Mouse (Mus musculus) neural tube, postnatal 0 days (tissue): ENCODE measurements around the gene Vps13d. TPM values are rescaled to one million over a fixed set of nuclear protein-coding genes. Genes with fewer than 3 reads are reported as not detected.

Source experiments
- polyA plus RNA-seq: library from polyadenylated mRNA; unstranded; fragments of >200 nt; fragmentation: Nextera tagmentation; extraction: Ambion mirVana; gene quantifications from 2 replicates; pipeline ENCODE4 v1.2.1, GENCODE M21; 2015

Gene Vps13d
- 9.7 and 11.2 TPM in 2 replicates for polyA plus RNA-seq

DNA sequence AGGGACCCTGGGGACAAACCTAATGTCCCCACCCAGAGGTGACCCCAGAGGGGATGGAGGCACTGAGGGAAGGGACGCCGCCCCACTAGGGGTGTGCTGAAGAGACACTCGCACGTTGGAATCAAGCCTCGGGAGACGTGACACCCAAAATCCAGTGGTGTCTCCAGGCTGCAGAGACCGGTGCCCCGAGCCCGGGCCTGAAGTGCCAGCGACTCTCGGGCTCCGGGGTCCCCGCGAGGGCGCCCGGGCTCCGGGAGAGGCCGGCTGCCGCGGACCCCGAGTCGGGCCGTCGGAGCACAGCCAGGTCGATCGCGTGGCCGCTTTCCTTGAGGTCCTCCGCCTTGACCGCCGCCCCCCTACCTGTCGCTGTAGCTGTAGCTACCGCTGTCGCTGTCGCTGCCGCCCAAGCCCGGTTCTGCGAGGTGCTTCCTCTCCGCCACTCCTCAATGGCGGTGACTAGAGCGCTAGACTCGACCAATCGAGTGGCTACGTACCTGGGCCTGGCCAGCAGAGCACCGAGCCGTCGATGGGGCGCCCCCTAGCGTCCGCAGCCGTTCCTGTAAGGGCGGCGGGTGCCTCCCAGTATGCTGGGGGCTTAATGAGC lies at the start of gene Vps13d:
Gene Vps13d, minus strand, starts transcription at position 447 of the 604 bp plus-strand sequence.

Other genes starting within 250 kb of the Vps13d start
- 4.2 and 4.5 TPM in 2 replicates for gene Tnfrsf1b, start 51.9 kb upstream of the Vps13d start, polyA plus RNA-seq
- gene Tnfrsf8, start 120.2 kb upstream of the Vps13d start, polyA plus RNA-seq, result 0.25 and 0.37 TPM in 2 replicates